Mouse (Mus musculus) thymus, adult 2 months (tissue): Measurements from ENCODE around the gene T.

ENCODE experiments used
- CTCF ChIP-seq: fragments of 200-500 bp; IDR thresholded peaks from 2 replicates; pipeline ENCODE4 v1.5.1; 2012; ENCODE audit warnings: mild to moderate bottlenecking, control low read depth, low read length, moderate library complexity, borderline replicate concordance; ENCODE audit not compliant: control insufficient read depth, poor library complexity, insufficient read depth; ENCODE audit errors: extremely low read depth
- POLR2A ChIP-seq: fragments of 200-500 bp; IDR thresholded peaks from 2 replicates; pipeline ENCODE4 v1.6.1; 2012; ENCODE audit warnings: mild to moderate bottlenecking, low read length, control low read depth, moderate library complexity; ENCODE audit not compliant: control insufficient read depth, poor library complexity, insufficient read depth; ENCODE audit errors: extremely low read depth

DNA sequence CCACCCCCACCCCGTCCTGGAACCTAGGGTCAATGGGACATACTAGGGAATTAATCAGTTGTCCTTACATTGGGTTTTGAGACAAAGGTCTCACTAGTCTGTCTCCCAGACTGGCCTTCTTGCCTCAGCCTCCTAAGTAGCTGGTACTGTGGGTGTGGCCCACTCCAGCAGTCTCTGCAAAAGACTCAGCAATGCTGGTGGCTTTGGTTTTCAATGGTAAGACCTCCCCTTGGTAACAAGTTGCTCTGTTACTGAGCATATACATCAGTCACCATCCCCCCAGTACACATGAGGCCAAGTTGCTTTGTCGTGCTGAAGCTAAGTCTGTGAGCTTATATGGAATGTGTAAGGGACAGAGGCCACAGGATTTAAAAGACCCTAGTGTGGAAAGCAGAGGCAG is 36.3 kb upstream of the T start:
- no peak for TF ChIP-seq CTCF
- TF ChIP-seq POLR2A = no peak
